Mouse (Mus musculus): ENCODE measurements around the gene Dpp9. TPM values are rescaled to one million over a fixed set of nuclear protein-coding genes. Genes with fewer than 3 reads are reported as not detected.

Dpp9 gene
- total RNA-seq (2012; rRNA removed) (23.0 and 23.5 TPM in 2 replicates), total RNA-seq (2014; rRNA removed) (13.5 and 13.8 TPM in 2 replicates), polyA plus RNA-seq (2012; ENCODE audit: insufficient read length, low read depth) (34.9 and 37.9 TPM in 2 replicates)

DNA sequence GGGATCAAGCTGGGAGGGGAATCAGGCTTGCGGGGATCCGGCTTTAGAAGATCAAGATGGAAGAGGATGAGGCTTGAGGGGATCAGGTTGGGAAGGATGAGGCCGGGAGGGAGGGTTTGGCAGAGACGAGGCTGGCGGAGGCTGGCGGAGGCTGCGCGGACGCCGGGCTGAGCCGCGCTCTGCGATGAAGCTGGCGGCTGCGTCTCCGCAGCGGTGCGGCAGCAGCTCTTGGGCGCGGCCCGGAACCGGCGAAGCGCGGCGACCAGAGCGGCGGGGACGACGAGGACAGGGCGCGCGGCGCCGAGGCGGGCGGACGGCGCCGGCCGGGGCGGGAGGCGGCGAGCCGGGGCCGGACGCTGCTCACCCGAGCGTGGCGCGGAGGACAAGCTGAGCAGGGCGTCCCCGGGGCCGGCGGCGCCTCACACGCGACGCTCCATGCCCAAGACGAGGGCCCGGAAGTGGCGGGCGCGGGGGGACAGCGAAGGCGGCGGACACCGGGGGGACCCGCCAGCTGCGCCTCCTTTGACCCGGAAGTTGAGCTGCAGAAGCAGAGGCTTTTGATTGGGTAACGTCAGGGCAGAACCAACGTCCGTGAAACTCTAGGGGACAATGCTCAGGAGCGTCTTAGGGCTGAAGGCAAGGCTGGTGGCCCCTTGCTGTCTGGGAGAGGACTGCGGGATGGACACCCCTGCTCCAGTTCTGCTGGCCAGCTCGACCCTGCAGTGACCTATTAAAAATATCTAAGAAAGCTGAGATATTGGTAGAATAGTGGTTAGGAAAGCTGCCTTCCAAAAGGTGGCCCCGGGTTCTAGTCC, at the start of gene Dpp9:
Gene Dpp9, minus strand, starts transcription at position 529 of the 815 bp plus-strand sequence.
- peaks cover 0 to 31% of the 10 kb centered on the region in 2 experiments for H3K36me3 ChIP-seq (replicated peaks in 1 of 2; ENCODE audit: control insufficient read depth in 1 of 2, insufficient read depth in 1 of 2, low read length in 1 of 2)
- H3K4me1 ChIP-seq (ENCODE audit: control insufficient read depth in 1 of 2, insufficient read depth in 2 of 2) = peaks cover 10 to 40% of the 10 kb centered on the region in 2 experiments
- peak within 1 kb of the TSS; percentile 91 for H3K4me2 ChIP-seq (ENCODE audit: insufficient read depth, low read depth, poor library complexity, severe bottlenecking)
- no peak within 1 kb of the TSS; the same call in 1 of the 2 replicates for H3K27ac ChIP-seq (ENCODE audit: insufficient read depth, low read depth)
- dilution Hi-C loops (cut with MboI; ENCODE audit: extremely low pct_ligation_motif_present, extremely low pct_unique_long_range_greater_than_20kb, low sequenced_read_pairs) = no loop called here
- H3K4me3 ChIP-seq (replicated peaks in 1 of 3; ENCODE audit: low read depth in 2 of 3, low read length in 2 of 3, poor library complexity in 1 of 3) = peak within 1 kb of the TSS; percentile 82 to 91 (median 90)
- peak; percentile 84; the same call in 1 of the 2 replicates for TF ChIP-seq KAT2A (IDR thresholded peaks at IDR 0.05; ENCODE audit: insufficient replicate concordance, low read length)
- no peak for TF ChIP-seq BHLHE40 (IDR thresholded peaks at IDR 0.05; ENCODE audit: low read depth, low read length)
- TF ChIP-seq SIN3A (IDR thresholded peaks at IDR 0.05; ENCODE audit: low read length) = peak; percentile 89
- TF ChIP-seq TCF12 (IDR thresholded peaks at IDR 0.05; ENCODE audit: low read depth, low read length) = peak; percentile 50
- TF ChIP-seq ZMIZ1 (IDR thresholded peaks at IDR 0.05; ENCODE audit: low read depth, low read length) = peak; percentile 62
- TF ChIP-seq JUN (IDR thresholded peaks at IDR 0.05; ENCODE audit: insufficient read depth, low read depth, low read length) = no peak
- TF ChIP-seq MYC (IDR thresholded peaks at IDR 0.05; ENCODE audit: low read depth, low read length) = no peak
- TF ChIP-seq CTCF (conservative IDR thresholded peaks at IDR 0.05 in 1 of 2, IDR thresholded peaks at IDR 0.05 in 1 of 2; ENCODE audit: low read depth in 2 of 2, low read length in 2 of 2) = no peak
- peak; percentile 35 for TF ChIP-seq IRF4 (IDR thresholded peaks at IDR 0.05; ENCODE audit: low read depth, low read length)
- no peak for TF ChIP-seq EP300 (IDR thresholded peaks at IDR 0.05; ENCODE audit: low read length)
- TF ChIP-seq ZNF384 (IDR thresholded peaks at IDR 0.05; ENCODE audit: low read depth, low read length) = no peak
- no peak for TF ChIP-seq USF2 (conservative IDR thresholded peaks at IDR 0.05; ENCODE audit: low read depth, low read length)
- TF ChIP-seq ETS1 (conservative IDR thresholded peaks at IDR 0.05; ENCODE audit: low read depth, low read length) = no peak
- TF ChIP-seq TBP (conservative IDR thresholded peaks at IDR 0.05; ENCODE audit: low read depth, low read length) = peak; percentile 81
- TF ChIP-seq NELFE (IDR thresholded peaks at IDR 0.05; ENCODE audit: low read depth, low read length) = peak; percentile 65
- no peak for TF ChIP-seq PAX5 (IDR thresholded peaks at IDR 0.05; ENCODE audit: low read length)
- TF ChIP-seq E2F4 (IDR thresholded peaks at IDR 0.05; ENCODE audit: insufficient replicate concordance, low read depth, low read length) = no peak
- TF ChIP-seq MAFK (IDR thresholded peaks at IDR 0.05; ENCODE audit: insufficient replicate concordance, low read length) = no peak
- no peak for TF ChIP-seq JUND (conservative IDR thresholded peaks at IDR 0.05; ENCODE audit: low read depth, low read length)
- TF ChIP-seq HCFC1 (IDR thresholded peaks at IDR 0.05; ENCODE audit: low read depth, low read length) = peak; percentile 91
- no peak for TF ChIP-seq MAX (IDR thresholded peaks at IDR 0.05; ENCODE audit: low read length)
- no peak for TF ChIP-seq ZKSCAN1 (IDR thresholded peaks at IDR 0.05; ENCODE audit: borderline replicate concordance, low read depth, low read length)
- TF ChIP-seq RCOR1 (conservative IDR thresholded peaks at IDR 0.05; ENCODE audit: low read depth, low read length) = no peak
- peak; percentile 15; the same call in 1 of the 2 replicates for TF ChIP-seq MEF2A (IDR thresholded peaks at IDR 0.05; ENCODE audit: borderline replicate concordance, low read depth, low read length)
- TF ChIP-seq GABPA (IDR thresholded peaks at IDR 0.05; ENCODE audit: insufficient replicate concordance, low read depth, low read length) = no peak; the same call in 1 of the 2 replicates
- no peak for TF ChIP-seq ZC3H11A (IDR thresholded peaks at IDR 0.05; ENCODE audit: low read depth, low read length)
- no peak for TF ChIP-seq UBTF (IDR thresholded peaks at IDR 0.05; ENCODE audit: low read depth, low read length)
- peak; percentile 99 for TF ChIP-seq CHD1 (IDR thresholded peaks at IDR 0.05; ENCODE audit: low read depth, low read length)
- no peak for TF ChIP-seq USF1 (IDR thresholded peaks at IDR 0.05; ENCODE audit: low read depth, low read length)
- peak; percentile 86 for TF ChIP-seq CHD2 (IDR thresholded peaks at IDR 0.05; ENCODE audit: low read length)
- TF ChIP-seq NRF1 (IDR thresholded peaks at IDR 0.05; ENCODE audit: low read depth, low read length) = no peak
- peak; percentile 85 for TF ChIP-seq POLR2A (IDR thresholded peaks at IDR 0.05; ENCODE audit: low read depth, low read length)
- no peak for TF ChIP-seq RAD21 (IDR thresholded peaks at IDR 0.05; ENCODE audit: low read depth, low read length)
- no peak for TF ChIP-seq POLR2AphosphoS2 (IDR thresholded peaks at IDR 0.05; ENCODE audit: low read depth, low read length)
- peak; percentile 52; the same call in 1 of the 2 replicates for TF ChIP-seq MXI1 (IDR thresholded peaks at IDR 0.05; ENCODE audit: low read depth, low read length)
- peak; percentile 64; the same call in 1 of the 2 replicates for TF ChIP-seq MAZ (IDR thresholded peaks at IDR 0.05; ENCODE audit: low read depth, low read length)
- TF ChIP-seq ELF1 (IDR thresholded peaks at IDR 0.05; ENCODE audit: low read depth, low read length) = peak; percentile 90
- no peak for TF ChIP-seq SMC3 (IDR thresholded peaks at IDR 0.05; ENCODE audit: low read depth, low read length)
- peak within 1 kb of the TSS; percentile 93 for H3K9ac ChIP-seq (ENCODE audit: insufficient read depth, low read depth)
- in situ Hi-C loops (cut with MboI; ENCODE audit: low pct_ligation_motif_present, low pct_unique_long_range_greater_than_20kb, low sequenced_read_pairs) = no loop called here
- peaks cover 13% of the 10 kb centered on the region for H3K27me3 ChIP-seq (replicated peaks)
- no peaks in the 10 kb centered on the region; the same call in 1 of the 2 replicates for H3K79me2 ChIP-seq (replicated peaks; ENCODE audit: control insufficient read depth, extremely low read depth, insufficient read depth, poor library complexity, severe bottlenecking)
- no peaks in the 10 kb centered on the region for H3K9me3 ChIP-seq (replicated peaks; ENCODE audit: low read length)
- DNase-seq (ENCODE audit: extremely low read depth) = peak; percentile 94
